Mouse (Mus musculus): ENCODE results near the gene Fpgs.
A peak's percentile ranks its signal among the peaks of the same experiment; 100 is the strongest.

Gene Fpgs

DNA sequence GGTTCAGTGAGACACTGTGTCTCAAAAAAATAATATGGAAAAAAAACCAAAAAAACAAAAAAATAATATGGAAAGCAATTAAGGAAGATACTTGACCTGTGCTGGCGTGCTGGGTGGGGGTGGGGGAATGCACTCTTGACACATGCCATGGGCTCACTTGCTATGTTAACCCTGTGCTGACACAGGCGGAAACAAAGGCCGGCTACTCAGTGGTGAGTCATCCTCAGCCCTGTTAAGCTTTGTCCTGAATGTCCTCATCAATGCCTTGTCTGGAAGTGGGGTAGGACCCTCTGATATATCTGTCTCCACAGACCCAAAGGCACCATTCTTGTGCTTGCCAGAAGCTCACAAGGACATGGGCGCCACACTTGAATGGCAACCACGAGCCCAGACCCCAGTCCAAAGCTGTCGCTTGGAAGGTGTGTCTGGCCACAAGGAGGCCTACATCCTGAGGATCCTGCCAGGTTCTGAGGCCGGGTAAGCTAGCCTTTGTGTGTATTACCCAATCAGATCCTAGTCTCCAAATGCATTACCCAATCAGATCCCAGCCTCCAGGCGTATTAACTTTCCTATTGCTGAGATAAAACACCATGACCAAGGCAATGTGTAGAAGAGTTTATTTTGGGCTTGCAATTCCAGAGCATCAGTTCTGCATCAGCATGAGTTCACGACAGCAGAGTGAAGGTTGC, 31.9 kb downstream of the Fpgs start:
- DNase-seq (ENCODE audit: low read depth in 2 of 2, low spot score in 2 of 2) = no peak

- no peak for DNase-seq (ENCODE audit: low read depth in 2 of 2, low spot score in 2 of 2)
These were observed 32.8 kb downstream of the Fpgs start for GRCm38 (mm10) chr2:32671147-32671546.

- DNase-seq (ENCODE audit: low read depth in 2 of 2, low spot score in 2 of 2) = no peak
These were observed 34.1 kb downstream of the Fpgs start for GRCm38 (mm10) chr2:32669876-32670275.

DNA sequence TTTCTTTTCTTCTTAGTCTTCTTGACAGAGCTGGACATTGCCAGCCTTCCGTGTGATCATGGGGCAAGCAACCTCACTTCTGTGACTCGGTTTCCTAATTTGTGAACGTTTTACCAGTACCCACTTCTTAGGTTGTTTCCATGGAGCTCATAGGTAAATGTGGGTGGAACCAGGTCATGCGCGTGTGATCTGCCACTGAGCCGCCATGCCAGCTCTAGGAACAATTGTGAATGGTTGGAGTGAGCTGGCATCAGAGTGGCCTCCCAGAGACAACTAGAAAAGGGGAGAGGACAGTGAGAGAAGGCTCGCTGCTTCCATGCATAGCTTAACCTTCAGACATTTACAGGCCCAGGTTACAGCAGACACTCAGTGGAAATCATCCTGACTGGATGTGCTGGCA, 35.8 kb downstream of the Fpgs start:
- DNase-seq (ENCODE audit: low read depth in 2 of 2, low spot score in 2 of 2) = no peak

DNA sequence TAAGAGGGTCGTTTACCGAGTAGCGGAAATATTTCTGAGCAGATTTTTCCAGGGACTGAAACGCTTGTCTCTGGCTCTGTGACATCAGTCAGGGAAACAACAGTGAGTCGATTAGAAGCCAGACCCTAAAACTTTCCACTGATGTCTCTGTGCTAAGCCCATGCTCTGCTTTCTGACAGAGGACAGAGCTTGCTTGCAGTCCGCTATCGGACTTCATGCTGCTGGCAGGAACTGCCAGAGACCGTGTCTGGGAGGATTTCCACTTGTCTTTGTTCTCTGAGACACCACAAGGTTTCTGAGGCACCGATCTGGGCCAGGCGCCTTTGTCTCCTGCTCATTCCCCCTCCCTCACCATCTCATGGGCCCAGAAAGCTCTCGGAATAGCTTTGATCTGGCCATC, 36.2 kb downstream of the Fpgs start:
- DNase-seq (ENCODE audit: low read depth in 2 of 2, low spot score in 2 of 2) = no peak

DNA sequence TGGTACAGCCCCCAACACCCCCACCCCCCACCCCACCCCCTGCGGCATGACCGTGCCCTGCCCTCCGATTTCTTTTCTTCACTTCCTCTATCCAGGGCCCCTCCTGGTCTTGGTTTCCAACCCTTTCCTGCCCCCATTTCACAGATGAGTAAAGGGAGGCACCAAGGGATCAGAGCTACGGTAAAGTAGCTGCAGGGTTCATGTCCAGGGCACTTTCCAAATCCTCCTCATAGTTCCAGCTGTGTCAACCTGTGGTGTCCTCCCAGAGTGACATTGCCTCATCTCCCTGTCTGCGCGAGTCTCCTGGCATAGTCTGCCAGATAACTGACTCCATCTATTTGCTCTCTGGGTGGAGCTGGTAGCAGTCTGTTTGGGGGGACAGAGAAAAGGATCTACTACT, 38.1 kb downstream of the Fpgs start:
- DNase-seq (ENCODE audit: low read depth in 2 of 2, low spot score in 2 of 2) = no peak

DNA sequence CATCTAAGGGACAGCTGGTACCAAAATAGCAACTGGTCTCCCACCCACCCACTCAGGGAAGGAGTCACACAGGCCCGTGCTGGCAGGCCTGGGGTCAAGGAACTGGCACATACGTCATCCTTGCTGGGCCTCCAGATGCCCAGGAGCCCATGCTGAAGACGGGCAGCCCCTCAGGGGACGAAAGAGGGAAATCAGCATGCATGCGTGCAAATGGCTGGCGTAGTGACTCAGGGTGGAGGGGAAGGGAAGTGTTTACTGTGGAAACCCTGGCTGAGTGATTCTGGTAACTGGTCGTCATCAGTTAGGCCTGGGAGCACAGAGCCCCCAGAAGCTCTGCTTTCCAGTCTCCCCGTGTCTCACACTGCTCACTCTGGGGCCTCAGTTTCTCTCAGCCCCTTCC, 38.6 kb downstream of the Fpgs start:
- no peak for DNase-seq (ENCODE audit: low read depth in 2 of 2, low spot score in 2 of 2)

GRCm38 (mm10) chr2:32662291-32662690, 41.7 kb downstream of the Fpgs start:
- no peak for DNase-seq (ENCODE audit: low read depth in 2 of 2, low spot score in 2 of 2)

- DNase-seq (ENCODE audit: low read depth in 2 of 2, low spot score in 2 of 2) = no peak
These were observed 42.3 kb downstream of the Fpgs start for GRCm38 (mm10) chr2:32661509-32662107.

GRCm38 (mm10) chr2:32658873-32659272, 45.1 kb downstream of the Fpgs start:
- no peak for DNase-seq (ENCODE audit: low read depth in 2 of 2, low spot score in 2 of 2)

DNA sequence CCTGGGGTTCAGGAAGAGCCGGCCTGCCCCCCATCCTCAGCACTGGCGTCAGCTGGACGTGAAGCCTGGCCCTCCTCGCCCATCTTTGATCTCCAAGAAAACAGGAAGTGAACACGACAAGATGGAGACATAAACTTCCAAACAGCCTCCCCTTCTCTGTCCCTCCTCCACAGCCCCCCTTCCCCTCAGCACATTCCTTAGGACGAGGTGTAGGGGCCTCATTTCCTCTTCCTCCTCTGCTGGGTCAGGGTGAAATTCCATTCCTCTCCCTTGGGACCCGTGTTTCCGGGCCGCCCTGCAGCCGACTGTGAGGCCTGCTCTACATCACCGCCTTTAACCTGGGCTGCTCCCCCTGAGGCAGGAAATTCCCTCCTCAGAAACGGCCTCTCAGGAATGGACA, 48.1 kb downstream of the Fpgs start:
- DNase-seq (ENCODE audit: low read depth in 2 of 2, low spot score in 2 of 2) = no peak

GRCm38 (mm10) chr2:32655394-32655744, 48.6 kb downstream of the Fpgs start:
- DNase-seq (ENCODE audit: low read depth in 2 of 2, low spot score in 2 of 2) = no peak

DNA sequence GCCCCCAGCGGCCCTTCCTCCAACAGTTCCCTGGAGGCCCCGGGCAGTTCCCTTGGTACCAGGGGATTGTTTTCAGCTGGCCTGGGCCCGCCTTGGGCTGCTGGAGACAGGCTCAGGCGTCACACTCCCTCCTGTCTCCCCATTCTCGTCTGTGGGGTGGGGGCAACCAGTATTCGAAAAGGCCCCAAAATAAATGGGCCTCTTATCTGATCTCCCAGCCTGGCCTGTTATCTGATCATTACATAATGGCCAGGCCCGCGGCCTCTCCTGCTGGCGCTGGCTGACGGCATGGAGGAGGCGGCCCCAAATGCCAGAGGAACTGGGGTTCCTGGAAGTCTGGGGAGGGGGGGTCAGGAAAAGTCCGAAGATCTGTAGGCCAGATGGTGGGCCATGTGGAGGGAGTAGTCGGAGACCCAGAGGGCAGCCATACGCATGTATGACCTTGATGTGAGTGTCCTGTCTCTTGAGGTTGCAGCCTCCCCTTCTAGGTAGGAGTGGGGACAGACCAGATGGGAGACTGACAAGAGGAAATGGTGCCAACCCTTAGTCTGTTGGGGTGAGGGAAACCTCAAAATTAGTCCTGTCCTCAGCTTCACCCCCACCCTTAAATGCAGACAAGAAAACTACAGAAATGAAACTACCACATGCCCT, 49.1 kb downstream of the Fpgs start:
- no peak for DNase-seq (ENCODE audit: low read depth in 2 of 2, low spot score in 2 of 2)

- no peak for DNase-seq (ENCODE audit: low read depth in 2 of 2, low spot score in 2 of 2)
These were observed 50.2 kb downstream of the Fpgs start for GRCm38 (mm10) chr2:32653764-32654163.

DNA sequence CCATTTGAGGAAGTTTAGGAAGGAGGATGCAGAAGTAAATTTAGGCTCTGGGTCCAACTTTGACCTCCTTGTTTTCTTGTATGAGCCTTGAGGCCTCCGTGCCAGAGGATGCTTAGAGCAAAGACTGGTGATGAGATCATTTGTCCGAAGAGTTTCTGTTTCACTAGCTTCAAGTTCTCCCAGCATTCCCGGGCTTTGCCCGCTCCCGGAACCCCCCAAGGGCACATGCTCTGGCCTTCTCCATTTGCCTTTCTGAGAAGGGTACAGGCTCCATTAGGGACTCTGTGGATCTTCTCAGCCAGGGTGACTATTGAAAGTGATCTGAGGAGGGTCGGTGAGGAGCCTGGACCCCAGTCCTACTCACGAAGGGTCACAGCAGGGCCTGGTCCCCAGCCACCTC, 56.6 kb downstream of the Fpgs start:
- no peak for DNase-seq (ENCODE audit: low read depth in 2 of 2, low spot score in 2 of 2)

GRCm38 (mm10) chr2:32646379-32647056, 57.4 kb downstream of the Fpgs start, which contains the start of gene Eng:
TSS of gene Eng (plus strand) at chr2:32646595.
- peak; percentile 19 to 20 for DNase-seq (ENCODE audit: low read depth in 2 of 2, low spot score in 2 of 2)

DNA sequence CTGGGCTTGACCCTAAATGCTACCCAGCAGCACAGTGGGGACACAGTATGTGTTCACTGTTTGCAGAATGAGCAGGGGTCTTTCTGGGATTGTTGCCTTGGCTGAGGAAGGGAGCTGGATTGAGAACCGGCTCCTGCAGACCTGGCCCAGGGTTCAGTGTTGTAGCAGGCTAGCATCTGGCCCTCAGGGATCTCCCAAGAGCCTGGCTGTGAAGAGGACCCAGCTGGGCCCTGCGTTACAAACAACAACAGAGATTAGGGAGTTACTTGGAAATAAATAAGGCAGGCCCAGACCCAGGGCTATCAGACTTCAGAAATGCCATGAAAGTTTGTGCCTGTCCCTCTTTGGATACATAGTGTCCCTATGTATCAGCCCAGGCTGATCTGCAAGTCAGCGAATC, 58.3 kb downstream of the Fpgs start:
- DNase-seq (ENCODE audit: low read depth in 2 of 2, low spot score in 2 of 2) = no peak

DNA sequence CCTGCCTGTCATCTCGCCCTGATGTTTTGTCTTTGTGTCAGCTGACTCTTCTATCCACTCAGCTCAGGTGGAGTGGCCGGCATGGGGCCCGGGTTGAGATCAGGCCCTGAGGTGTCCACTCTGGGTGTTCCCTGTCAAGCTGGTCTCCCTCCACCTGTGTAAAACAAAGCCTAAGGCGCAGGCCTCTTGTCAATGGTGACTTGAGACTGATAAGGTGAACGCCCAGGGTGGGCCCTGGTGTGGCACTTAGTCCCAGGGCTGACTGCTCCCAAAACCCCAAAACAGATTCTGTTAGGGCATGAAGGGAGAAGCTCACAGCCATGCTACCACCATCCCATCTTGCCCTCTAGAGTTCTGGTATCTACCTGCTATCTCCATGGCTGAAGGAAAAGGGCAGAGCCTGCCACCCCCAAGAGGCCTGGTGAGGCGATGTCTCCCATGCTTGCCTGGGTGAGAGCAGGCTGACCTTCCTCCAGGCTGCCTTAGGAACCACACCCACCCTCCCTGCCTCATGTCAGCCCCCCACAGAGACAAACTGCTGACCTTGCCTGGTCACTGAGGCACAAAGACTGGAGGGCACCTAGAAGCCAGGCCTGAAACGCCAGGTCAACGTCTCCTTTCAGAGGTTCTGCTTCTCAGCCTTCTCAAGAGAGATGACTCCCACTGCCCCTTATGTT, 59.0 kb downstream of the Fpgs start:
- DNase-seq (ENCODE audit: low read depth in 2 of 2, low spot score in 2 of 2) = no peak

DNA sequence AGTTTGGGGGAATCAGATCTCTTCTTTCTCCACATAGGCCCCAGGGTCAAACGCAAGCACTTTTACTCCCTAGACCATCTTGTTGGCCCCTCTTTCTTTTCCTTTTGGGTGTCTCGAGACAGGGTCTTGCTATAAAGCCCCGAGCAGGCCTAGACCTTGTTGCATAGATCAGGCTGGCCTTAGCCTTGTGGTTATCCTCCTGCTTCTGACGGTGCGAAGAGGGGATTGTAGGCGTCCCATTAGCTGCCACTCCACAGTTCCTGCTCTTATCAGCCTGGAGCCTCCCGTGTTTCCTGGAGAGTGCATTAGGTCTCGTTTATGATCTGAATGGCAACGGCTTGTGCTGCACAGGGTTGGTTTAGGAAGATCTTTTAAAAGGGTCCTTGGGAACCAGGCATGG, 59.9 kb downstream of the Fpgs start:
- no peak for DNase-seq (ENCODE audit: low read depth in 2 of 2, low spot score in 2 of 2)

- DNase-seq (ENCODE audit: low read depth in 2 of 2, low spot score in 2 of 2) = no peak
These were observed 61.1 kb downstream of the Fpgs start for GRCm38 (mm10) chr2:32642813-32643212.

- no peak for DNase-seq (ENCODE audit: low read depth in 2 of 2, low spot score in 2 of 2)
These were observed 62.1 kb downstream of the Fpgs start for GRCm38 (mm10) chr2:32641810-32642209.

Data from CD8-positive naive resting alpha-beta T cell, adult 2 months (primary cell).